Mouse (Mus musculus) liver, embryonic 14.5 days (tissue): Measurements from ENCODE around the gene Ddx41.

ENCODE experiments used
- CTCF ChIP-seq: IDR thresholded peaks from 2 replicates; pipeline ENCODE4 v1.5.1; 2016; ENCODE audit warnings: antibody characterized with exemption, low read depth, control low read depth
- EP300 ChIP-seq: IDR thresholded peaks from 2 replicates; pipeline ENCODE4 v1.6.1; 2016; ENCODE audit warnings: antibody characterized with exemption, low read depth

DNA sequence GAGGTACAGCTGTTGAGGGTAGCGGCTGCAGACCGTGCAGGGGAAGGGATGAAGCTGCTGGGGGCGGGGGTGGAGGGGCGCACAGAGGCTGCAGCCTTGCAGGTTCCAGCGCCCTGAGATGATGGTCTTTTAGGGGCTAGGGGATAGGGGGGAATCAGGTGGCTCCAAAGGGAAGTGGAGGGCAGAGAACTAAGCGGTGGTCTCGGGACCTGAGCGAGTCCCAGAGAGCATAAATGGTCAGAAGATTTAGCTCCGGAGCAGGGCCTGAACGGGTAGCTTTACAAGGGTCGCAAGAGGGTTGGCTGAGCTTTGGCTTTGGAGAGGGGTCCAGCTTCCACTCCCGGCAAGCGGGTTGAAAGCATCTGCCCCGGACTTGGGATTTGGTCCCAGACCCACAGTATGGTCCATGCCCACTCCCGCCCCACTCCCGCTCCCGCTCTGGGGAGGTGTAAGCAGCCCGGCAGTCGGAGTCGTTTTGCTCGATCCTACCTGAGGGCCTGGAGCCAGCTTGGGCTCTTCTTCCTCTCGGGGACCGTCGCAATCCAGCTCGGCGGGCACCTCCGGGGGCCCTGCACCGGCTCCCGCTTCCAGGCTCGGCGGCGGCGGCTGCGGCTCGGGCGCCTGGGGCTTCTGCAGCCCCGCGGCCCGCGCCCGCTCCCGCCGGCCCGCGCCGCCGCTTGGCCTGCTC lies 34.0 kb upstream of the Ddx41 start:
- no peak for TF ChIP-seq CTCF
- TF ChIP-seq EP300 = no peak
